Mouse (Mus musculus): ENCODE results near the gene Fbxw11.

DNA sequence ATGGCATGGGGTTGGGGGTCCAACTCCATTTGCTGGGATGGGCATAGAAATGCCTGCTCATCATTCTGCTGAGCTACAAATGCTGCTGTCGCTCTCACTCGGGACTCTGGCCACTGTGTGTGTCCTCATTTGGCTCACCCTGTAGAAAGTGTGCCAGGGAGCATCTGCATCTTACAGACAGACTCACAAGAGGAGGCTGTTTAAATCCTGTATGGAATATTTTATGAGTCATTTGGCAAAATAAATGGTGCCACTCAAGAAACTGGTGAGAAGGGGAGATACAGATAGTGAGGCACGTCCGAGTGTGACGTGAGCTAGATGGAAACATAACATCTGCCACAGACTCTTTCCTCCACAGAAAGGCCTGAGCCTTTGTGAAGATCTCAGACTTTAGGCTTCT lies 95.2 kb downstream of the Fbxw11 start:
- TF ChIP-seq CTCF (IDR thresholded peaks at IDR 0.05) (no peak), EP300 (IDR thresholded peaks at IDR 0.05; ENCODE audit: insufficient read depth, low read depth, low read length) (no peak)

Data from heart, adult 2 months (tissue).